Mouse (Mus musculus): ENCODE measurements at regions not wholly inside any gene's neighbourhood (a gene's known extent, or its start where the extent isn't known, plus 50 kb on each side); places are given as distances from the start of the nearest gene placed in this dataset.
A peak's percentile ranks its signal among the peaks of the same experiment; 100 is the strongest.

DNA sequence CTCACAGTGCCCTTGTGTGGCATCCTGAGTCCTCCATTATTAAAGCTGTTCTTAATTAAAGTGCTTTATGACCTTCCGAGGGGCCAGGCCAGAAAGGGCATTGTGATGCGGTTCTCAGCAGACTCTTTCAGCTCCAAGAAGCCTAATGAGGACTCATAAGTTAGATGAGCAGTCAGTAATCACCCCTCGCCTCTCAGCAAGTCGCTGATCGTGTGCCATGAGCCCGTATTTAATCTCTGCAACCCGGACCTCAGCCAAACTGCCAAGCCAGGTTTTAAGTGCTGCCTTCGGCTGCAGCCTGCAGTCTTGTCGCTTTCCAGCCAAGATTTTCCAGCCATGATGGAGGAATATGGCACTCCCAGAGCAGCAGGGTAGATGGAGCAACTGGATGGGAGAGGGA, 56.1 kb upstream of the Rbfox1 start:
- DNase-seq, result peak; percentile 27 to 50

- peak; percentile 62 to 69 for DNase-seq
Observed at GRCm38 (mm10) chr16:5823316-5823715, 61.8 kb upstream of the Rbfox1 start.

DNA sequence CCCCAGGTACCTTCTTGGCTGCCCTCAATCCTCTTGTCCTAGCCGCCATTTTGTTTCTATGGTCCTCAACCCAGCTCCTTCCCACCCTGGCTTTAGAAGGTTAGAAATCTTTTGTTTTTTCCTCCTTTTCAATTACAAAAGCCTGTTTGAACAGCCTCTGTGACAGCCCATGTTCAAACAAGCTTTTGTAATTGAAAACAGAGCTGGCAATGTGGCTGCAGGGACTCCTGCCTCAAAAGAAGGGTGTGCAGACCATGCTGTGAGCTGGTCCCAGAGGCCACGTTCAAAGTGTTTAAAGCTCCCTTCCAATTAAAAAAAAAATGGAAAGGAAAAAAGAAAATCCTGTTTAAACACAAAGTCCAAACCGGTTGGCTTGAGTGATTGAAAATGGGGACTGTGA, 68.0 kb upstream of the Rbfox1 start:
- DNase-seq, result no peak

DNA sequence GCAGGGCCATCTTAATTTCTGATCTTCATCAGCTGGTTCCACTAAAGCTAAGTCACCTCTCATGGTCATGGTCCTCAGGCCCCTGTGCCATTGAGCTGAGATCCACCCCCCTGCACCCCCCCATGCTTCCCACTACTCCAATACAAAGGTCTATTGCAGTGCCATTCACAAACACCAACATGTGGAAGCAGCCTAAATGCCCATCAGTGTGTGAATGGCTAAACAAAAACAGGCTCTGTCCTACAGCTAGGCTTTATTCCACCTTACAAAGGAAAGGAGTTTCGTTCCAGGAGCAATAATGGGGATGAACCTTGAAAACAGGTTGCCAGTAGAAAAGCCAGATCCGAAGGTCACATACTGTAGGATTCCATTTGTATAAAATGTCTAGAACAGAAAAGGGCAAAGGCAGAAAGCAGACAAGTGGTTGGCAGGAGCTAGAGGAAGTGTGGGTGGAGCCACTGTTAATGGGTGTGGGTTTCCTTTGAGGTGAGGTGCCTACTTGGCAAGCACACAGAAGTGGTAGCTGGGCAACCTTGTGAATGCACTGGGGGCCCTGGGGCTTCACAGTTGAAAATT, 72.8 kb upstream of the Rbfox1 start:
- no peak for DNase-seq

GRCm38 (mm10) chr16:5811654-5811992, 73.5 kb upstream of the Rbfox1 start:
- DNase-seq, result peak in 1 of 2 experiments; percentile 36

GRCm38 (mm10) chr16:5810986-5811653, 74.0 kb upstream of the Rbfox1 start:
- DNase-seq, result peak; percentile 75 to 81

- peak; percentile 72 to 82 for DNase-seq
Observed at GRCm38 (mm10) chr16:5798188-5798587, 87.0 kb upstream of the Rbfox1 start.

DNA sequence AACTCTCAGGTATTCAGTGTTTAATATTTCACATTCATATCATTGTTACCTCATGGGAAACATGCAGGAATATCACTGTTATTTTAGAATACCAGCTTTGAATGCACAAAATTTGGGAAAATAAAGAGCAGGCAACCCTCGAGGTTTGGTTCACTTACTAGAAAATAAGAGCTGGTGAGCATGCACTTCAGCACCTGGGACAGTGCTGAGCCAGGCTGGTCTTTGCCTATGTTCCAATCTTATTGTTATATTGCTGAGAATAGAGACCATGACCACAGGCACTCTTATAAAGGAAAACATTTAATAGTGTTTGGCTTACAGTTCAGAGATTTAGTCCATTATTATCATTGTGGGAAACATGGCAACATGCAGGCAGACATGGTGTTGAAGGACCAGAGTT, 92.9 kb upstream of the Rbfox1 start:
- DNase-seq, result no peak

DNA sequence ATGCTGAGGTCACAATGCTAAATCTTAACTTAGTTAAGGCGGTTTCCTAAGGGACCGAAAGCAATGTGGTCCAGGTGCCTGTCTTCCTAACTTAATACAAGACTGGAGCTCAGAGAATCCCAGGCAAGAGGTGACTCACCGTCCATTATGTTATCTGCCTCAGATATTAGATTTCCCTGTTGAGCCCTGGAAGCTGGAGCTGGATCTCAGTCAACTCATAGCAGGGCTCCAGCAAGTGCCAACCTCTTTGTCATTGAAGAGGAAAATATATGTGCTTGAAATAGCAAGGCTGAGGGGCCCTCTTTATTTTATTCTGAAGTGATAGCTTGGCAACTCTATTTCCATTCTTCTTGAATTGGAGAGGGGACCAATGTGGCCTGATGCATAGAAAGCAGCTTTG, 95.0 kb upstream of the Rbfox1 start:
- peak; percentile 70 to 78 for DNase-seq

DNA sequence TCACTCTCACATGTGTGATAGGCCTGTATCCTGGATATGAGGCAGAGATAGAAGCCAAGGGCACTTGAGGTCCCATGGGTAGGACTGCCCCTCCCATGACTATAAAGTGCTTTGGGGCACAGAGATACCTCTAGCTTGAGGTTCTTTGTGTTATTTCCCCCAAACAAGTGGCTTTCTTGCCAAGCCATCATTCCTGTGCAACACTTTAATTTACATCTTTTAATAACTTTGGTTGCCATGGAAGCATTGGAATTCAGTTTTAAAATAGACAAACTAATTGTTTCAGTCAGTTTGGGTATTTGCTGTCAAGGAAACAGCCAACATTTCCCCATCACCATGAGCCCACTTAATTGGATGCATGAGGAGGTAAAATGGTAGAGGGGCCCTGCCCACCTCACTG, 97.9 kb upstream of the Rbfox1 start:
- no peak for DNase-seq

- DNase-seq, result no peak
Observed at GRCm38 (mm10) chr16:5766771-5767421, 118.3 kb upstream of the Rbfox1 start.

- DNase-seq, result no peak
Observed at GRCm38 (mm10) chr16:5765143-5765542, 120.0 kb upstream of the Rbfox1 start.

GRCm38 (mm10) chr16:5760821-5761220, 124.3 kb upstream of the Rbfox1 start:
- no peak for DNase-seq

DNA sequence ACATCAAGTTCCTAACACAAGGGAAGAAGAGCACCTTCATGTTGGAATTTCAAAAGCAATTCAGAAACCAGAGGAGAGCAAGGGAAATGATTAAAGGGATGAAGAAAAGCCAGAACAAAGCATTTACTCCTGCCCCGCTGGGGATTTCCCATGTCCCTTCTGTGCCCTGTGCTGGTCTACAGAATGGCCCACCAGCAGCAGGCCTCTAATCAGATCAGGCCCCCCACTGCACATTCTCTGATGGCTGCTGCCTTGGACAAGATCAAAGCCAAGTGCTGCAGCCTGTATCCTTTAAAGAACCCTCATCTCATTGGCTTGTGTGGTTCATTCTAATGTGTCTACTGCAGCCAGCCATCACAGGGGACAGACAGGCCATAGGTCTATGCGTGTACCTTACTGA, 126.1 kb upstream of the Rbfox1 start:
- DNase-seq, result no peak

- no peak for DNase-seq
Observed at GRCm38 (mm10) chr16:5742716-5743507, 142.2 kb upstream of the Rbfox1 start.

DNA sequence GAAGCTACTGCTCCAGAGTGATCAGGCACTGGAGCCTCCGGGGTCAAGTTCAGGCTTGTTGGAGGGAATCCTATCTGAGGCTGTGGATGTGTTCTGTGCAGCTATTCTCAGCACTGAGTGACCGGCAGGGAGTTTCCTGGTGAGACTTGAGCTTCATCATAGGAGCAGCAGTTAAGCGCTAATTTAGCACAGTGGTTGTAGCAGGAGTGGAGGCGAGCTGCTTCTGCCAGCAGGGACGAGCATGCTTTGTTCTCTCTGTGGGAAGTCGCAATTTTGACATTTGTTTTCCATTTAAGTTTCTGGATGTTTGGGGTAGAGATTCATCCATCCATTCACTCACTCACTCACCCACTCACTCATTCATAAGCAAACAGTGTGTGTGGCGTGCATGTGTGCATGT, 144.4 kb upstream of the Rbfox1 start:
- no peak for DNase-seq

- DNase-seq, result no peak
Observed at GRCm38 (mm10) chr16:5733608-5734007, 151.5 kb upstream of the Rbfox1 start.

DNA sequence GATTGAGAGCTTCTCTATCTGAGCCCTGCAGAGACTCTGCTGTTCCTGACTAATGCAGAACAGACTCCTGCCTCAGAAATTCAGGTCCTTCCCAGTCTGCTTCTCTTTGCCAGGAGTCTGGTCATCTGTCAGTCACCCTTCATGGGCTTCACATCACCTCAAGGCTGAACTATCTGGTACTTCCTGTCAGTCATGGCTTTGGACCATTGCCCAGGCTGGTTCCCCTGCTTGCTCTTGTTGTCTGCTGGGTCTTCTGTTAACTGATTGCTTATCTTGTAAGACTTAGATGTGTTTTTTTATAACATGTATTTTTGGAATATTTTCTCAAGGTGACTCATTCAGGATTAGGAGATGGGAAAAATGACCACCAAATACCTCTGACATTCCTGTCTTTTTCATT, 162.6 kb upstream of the Rbfox1 start:
- DNase-seq, result peak in 1 of 2 experiments; percentile 5

GRCm38 (mm10) chr16:5713476-5713875, 171.7 kb upstream of the Rbfox1 start:
- DNase-seq, result peak; percentile 13 to 30

DNA sequence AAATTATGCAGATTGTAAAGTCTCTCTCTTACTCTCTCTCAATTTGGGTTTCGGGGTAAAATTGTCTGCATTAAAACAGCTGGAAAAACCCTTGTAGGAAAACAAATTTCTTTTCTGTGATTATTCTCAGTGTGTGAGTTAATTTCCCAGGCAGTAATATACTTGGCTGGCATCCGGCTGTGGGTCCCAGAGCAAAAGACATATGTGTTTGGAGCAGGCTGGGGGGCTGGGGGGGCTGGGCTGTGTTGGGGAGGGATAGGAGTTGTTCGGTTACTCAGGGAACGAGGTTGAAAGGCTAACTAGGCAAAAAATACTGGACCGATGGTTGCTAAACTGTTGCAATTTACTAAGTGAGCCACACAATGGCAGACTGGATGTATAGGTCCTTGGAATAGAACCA, 175.3 kb upstream of the Rbfox1 start:
- no peak for DNase-seq

GRCm38 (mm10) chr16:5700731-5701255, 184.4 kb upstream of the Rbfox1 start:
- peak in 1 of 2 experiments; percentile 5 for DNase-seq

DNA sequence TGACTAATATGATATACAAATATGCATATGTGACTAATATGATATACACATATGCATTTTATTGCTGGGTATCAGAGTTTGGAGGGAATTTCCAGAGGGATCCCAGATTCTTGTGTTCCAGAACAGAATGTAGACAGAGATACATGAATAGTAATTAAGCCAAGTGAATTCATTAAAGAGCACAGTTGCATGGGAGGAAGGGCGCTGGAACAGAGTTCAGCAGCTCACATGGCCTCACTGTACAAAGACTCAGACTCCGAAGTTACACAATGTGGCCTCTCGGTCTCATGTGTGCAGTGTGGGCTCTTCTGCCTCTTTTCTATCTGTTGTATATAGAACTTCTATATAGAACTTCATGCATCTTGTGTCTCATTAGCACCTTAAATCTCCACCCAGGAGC, 196.8 kb upstream of the Rbfox1 start:
- no peak for DNase-seq

GRCm38 (mm10) chr16:5673372-5673960, 211.7 kb upstream of the Rbfox1 start:
- peak in 1 of 2 experiments; percentile 9 for DNase-seq
